Mouse (Mus musculus) urinary bladder, postnatal 36 days (tissue): ENCODE measurements at regions not wholly inside any gene's neighbourhood (a gene's known extent, or its start where the extent isn't known, plus 50 kb on each side); places are given as distances from the start of the nearest gene placed in this dataset.

Experiments
- DNase-seq, 2 experiments: peaks; one replicate each; pipeline ENCODE4 v3.0.0; 2022; ENCODE audit warnings: low spot score in 2 of 2, mixed read lengths in 1 of 2

GRCm38 (mm10) chrX:4136135-4136534 is 60.2 kb upstream of the Btbd35f28 start:
- DNase-seq = peak in 1 of 2 experiments; percentile 8
